Mouse (Mus musculus) monocyte, adult 2 months (primary cell): ENCODE measurements around the gene Zfp764.
A peak's percentile ranks its signal among the peaks of the same experiment; 100 is the strongest.
"Not testable (repeated sequence)": the region's sequence is repeated elsewhere in the genome, so short reads cannot be mapped to it uniquely, and the experiment has no call there.

Experiments used
- DNase-seq, 2 experiments: peaks; one replicate each; pipeline ENCODE4 v3.0.0; 2022; ENCODE audit warnings: low spot score in 2 of 2, low read depth in 1 of 2

The Zfp764 gene

DNA sequence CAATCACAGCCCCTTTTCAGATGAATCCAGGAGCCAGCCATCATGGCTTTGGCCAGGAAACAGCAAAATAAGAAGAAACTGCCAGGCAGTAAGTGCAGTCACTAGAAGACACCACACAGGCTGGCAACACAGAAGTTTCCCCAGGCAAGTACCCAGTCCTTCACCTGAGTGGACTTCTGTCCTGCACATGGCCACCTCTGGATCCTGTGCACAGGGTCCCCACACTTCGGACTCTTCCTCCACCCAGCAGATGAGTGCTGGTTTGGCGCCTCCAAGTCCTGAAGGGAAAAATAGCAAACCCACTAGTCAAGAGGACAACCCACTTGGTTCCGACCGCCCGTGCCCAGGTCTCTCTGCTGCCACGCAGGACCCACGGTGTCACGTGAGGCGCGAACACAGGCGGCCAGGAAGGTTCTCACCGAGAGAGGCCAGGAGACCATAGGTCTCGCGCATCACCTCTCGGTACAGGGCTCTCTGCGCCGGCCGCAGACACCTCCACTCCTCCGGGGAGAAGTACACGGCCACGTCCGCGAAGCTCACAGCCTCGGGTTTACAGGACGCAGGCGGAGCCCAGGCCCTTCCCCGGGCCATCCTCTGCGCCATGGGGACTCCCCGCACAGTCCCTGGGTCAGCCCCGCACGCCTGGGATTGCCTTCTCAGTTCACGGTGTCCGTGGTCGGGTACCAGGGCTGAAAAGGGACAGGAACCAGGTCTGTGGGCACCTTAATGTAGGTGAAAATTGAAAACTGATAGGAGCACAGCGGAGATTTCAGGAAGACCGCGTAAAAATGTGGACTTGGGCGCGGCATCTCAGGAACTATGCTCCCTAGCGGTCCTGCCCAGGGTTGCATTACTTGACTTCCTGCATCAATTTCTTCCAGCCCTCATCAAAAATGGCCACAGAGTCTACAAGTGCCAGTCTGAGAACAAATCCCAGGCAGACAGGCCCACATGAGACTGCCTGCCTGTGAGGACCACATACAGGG, at the start of gene Zfp764:
Gene Zfp764 (minus strand): TSS at position 821 of the 986 bp plus-strand sequence.
- peak; percentile 60 to 76 for DNase-seq

DNA sequence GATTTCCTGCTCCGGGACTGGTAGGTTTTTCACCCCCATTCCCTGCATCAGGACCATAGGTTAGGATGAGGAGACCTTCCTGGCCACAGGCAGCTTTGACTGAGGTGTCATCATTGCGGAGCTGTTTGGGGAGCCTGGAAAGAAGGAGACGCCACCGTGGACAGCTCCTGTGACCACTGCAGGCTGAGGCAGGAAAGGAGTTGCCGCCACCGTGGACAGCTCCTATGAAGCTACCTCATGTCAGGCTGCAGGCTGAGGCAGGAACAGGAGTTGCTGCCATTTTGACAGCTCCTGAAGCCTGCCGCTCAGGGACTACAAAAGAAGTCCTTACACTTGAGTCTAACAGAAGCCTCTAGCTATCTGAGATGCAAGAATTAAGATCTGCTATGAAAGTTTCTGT, 48.3 kb upstream of the Zfp764 start:
- no peak for DNase-seq

DNA sequence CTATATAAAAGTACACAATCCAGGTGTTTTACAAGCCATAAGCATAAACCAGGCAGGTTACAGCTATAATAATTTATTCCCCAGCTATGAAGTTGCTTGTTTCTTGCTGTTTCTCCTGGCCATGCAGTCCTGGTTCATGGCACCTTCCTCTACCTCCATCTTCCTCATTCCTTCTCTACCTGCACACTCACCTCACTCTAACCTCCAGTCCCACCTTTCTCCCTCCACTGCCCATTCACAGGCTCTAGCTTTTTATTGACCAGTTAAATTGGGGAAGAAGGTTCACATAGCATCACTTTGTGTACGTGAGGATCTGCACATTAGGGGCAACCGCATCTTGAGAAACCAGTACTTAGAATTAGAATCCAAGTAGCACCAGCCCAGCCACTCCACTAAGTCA, 46.4 kb upstream of the Zfp764 start:
- no peak for DNase-seq

DNA sequence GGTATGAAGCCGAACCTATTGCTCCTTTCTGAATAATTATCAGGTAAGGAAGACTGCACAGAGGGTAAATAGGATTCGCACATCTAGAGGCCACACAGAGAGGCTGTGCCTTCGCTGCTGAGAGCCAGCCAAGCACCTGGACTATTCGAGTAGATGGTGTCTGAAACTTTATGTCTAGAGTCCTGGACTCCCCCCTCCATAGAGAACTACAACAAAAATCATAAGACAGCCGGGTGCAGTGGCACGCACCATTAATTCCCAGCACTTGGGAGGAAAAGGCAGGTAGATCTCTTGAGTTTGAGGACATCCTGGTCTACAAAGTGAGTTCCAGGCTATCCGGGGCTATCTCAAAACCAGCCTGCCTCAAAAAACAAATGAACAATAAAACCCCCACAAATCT, 43.3 kb upstream of the Zfp764 start:
- DNase-seq: no peak

DNA sequence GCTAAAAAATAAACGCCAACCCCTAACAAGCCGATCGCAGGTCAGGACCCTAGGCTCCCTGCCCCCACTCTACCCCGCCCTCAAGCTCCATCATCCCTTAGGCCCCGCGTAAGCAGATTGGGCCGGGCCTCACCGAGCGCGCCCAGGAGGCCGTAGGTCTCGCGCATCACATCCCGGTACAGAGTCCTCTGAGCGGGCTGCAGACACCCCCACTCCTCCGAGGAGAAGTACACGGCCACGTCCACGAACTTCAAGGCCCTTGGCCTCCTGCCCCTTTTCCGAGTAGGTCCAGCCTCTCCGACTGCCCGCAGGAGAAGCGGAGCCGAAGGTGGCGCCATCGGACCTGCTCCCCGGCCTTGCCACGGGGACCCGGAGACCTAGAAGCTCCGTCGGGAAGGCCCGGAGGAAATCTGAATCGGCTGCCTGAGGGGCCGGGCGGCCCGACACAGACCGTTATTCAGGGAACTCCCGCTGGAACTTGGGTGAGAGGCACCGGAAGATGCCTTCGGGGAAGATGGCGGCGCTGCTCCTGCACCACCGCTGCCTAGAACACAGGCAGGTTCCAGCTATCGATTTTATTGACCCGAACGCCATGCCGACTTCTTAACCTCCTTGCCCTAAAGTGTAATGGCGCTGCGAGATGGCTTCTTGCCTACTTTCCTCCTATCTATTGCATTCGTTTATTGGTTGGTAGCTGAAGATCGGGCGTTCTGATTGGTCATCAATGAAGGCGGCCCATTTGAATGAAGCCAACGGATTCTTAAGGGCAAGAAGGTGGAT, 42.1 kb upstream of the Zfp764 start, which contains the start of gene Zfp689:
Gene Zfp689 (minus strand): TSS at position 638 of the 780 bp plus-strand sequence.
- peak; percentile 79 to 84 for DNase-seq

DNA sequence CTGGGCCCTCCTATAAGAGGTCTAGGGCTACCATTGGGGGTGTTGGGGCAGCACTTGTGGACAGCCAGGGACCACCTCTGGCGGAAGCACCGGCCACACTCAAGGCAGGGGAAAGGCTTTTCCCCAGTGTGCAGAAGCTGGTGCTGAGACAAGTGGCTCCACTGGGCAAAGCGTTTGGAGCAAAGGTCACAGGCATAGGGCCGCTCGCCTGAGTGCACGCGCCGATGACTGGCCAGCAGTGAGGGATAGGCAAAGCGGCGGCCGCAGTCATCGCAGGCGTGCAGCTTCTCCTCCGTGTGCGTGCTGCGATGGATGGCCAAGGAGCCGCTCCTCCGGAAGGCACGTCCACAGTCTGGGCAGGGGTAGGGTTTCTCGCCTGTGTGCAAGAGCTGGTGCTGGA, 37.4 kb upstream of the Zfp764 start:
- DNase-seq: no peak

DNA sequence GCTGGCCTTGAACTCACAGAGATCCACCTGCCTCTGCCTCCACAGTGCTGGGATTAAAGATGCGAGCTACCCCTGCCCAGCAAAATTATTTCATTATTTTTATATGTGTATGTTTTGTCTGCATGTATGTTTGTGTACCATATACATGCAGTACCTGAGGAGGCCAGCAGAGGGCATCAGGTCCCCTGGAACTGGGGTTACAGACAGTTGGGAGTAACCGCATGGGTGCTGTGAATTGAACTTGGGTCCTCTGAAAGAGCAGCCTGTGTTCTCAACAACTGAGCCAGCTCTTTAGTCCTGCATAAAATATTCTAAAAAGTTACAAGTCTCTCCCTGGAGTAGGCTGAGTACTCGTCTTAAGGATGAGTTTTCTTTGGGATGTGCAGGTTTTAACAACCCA, 31.1 kb upstream of the Zfp764 start:
- no peak for DNase-seq

DNA sequence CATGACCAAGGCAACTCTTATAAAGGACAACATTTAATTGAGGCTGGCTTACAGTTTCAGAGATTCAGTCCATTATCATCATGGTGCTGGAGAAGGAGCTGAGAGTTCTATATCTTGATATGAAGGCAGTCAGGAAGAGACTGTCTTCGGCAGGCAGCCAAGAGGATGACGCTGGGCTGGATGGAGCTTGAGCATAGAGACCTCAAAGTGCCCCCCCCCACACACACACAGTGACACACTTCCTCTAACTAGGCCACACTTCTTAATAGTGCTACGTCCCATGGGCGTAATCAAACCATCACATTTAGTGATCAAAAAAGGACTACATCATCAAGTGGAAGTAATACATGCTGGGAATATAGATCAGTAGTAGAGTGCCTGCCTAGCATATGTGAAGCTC, 28.6 kb upstream of the Zfp764 start:
- DNase-seq: no peak

DNA sequence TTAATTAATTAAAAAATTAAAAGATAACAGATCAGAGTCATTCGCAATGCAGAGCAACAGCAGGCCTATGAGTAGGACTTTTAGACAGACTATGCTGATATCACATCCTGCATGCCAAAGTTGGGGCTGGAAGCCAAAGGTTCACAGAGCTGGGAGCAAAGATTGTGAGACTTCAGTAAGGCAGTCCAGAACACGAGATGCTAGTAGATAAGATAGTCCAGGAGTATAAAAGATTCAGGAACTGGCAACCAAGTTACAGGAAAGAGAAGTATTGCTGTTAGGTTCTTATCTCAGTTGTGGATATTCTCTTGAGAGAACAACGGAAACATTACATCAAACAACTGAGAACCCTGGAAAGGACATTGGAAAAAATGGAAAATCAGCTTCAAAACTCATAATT, 19.7 kb upstream of the Zfp764 start:
- DNase-seq: no peak

DNA sequence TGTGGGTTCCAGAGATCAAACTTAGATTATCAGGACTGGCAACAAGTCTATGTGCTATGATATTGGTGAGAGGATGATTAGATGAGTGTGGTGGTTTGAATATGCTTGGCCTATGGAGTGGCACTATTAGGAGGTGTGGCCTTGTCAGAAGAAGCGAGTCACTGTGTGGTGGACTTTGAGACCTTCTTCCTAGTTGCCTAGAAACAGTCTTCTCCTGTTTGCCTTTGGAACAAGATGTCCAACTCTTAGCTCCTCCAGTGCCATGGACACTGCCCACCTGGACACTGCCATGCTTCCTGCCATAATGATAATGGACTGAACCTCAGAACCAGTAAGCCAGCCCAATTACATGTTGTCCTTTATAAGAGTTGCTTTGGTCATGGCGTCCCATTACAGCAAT, 19.3 kb upstream of the Zfp764 start:
- no peak for DNase-seq

DNA sequence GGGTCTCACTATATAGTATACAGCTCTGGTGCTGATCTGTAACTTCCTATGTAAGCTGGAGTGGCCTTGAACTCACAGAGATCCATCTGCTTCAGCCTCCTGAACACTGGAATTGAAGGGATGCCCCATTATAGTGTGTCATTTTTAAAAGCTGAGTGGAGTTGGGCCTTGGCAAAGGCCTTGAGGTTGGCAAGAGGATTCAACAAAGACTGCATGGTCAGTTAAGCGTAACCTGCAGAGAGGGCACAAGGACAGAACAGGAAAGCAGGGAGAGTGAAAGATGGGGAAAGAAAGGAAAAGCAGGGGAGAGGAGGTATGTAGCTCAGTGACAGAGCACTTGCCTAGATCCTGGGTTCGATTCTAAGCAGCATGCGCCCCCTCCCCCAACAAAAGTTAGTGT, 18.7 kb upstream of the Zfp764 start:
- no peak for DNase-seq

DNA sequence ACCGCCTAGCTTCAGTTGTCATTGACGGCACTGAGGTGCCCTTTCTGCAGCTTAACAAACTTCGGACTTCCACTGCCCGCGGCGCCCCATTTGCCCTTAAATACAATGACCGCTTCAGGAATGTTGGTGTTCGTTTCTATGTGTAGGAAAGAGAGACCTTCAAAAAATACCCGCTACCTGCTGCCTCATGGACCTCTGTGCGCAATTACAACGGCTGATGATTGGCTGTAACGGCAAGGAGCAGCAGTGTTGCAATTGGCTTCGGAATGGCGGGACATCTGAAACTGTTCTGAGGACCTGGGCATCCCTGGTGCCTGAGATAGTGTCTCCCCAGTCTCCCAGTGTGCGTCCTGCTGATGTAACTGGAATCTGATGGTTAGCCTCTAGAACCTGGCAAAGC, 15.6 kb upstream of the Zfp764 start:
- no peak for DNase-seq

DNA sequence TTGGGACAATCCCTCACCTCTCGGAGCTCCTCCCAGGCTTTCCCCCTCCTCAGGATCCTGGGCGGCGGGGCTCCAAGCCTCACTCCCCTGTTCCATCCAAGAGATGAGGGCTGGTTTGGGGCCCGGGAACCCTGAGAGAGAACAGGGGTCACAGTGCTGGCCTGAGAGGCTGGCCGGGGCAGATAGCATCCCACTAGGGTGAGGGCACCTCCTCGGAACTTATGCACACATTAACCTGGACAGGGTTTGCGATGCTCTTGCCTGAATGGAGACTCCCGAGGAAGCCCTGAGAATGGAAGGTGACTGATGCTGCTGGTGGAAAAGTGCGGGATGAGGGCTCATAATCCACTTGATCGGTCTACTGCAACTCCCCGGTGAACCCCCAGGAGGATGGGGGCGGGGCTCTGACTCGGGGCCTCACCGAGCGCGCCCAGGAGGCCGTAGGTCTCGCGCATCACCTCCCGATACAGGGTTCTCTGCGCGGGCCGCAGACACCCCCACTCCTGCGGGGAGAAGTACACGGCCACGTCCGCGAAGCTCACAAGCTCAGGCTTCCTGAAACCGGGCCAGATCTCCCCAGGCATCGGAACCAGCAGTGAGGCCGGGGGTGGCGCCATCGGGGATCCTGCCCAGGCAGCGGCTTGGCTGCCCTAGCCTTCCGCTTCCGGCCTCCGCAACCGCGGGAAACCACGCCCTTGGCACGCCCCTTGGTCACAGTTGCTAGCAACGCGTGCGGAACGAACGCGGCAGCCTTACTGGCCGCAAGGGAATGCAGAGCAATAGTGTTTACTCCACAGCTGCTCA, 15.0 kb upstream of the Zfp764 start, which contains the start of gene Zfp688:
Gene Zfp688 (minus strand): TSS at position 681 of the 804 bp plus-strand sequence.
- peak; percentile 90 to 95 for DNase-seq

DNA sequence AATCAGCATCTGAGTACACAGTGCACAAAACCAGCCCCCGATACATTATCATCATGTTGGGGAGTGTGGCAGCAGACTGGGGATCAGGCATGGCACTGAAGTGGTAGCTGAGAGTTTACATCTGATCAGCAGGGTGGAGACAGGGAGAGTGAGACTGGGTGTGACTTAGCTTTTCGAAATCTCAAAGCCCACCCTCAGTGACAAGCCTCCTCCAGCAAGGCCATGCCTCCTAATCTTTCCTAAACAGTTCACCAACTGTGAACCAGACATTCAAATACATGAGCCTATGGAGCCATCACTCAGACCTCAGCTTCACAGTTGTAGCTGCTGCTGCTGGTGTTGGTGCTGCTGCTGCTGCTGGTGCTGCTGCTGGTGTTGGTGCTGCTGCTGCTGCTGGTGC, 4.8 kb upstream of the Zfp764 start:
- no peak for DNase-seq

DNA sequence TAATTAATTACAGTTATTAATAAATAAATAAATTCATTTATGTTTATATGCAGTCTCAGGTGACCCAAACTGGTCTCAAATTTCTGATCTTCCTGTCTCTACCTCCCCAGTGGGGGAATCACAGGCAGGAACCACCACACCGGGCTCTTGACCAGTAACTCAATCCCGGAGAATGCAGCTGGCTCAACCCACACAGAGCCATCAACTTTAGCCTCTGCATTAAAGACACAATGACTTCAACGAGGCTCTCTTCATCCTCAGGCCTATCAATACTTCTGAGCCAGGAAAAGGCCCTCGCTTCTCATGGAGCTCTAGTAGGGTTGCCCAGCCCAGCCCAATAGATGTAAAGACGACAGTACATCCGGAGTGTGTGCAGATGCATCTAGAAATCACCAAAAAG, 2.5 kb downstream of the Zfp764 start:
- DNase-seq: not testable (repeated sequence)

DNA sequence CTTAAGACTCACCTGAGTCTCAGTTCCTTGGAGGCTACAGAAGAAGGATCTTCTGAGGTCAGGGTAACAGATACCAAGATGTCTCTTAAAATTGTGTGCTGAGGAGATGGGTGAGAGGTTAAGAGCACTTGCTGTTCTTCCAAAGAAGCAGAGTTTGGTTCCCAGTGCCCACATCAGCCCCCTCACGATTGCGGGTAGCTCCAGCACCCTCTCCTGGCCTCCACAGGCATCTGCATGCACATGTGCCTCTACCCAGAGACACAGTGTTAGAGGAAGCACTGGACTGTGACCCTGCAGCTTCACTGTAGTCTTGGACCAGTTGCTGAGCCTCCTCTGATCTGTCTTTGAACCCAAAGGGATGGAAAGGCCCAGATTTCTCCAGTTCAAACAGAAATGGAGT, 3.6 kb downstream of the Zfp764 start:
- no peak for DNase-seq

DNA sequence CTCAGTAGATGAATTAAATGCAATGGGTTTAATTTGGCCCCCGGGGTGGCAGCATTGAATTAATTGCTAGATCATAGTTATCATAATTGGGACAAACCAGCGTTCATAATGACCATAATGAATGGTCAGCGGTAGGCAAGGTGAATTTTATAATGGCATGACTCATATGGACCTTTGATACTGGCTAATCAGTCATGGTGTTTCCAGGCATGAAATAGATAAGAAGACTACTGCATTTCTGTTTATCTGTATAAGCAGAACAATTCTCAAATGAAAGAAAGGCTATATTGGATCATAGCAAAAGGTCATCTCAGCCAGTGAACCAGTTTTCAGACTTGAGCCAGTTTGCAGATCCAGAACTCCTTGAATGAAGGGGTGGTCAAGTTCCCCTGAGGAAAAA, 6.3 kb downstream of the Zfp764 start:
- no peak for DNase-seq

DNA sequence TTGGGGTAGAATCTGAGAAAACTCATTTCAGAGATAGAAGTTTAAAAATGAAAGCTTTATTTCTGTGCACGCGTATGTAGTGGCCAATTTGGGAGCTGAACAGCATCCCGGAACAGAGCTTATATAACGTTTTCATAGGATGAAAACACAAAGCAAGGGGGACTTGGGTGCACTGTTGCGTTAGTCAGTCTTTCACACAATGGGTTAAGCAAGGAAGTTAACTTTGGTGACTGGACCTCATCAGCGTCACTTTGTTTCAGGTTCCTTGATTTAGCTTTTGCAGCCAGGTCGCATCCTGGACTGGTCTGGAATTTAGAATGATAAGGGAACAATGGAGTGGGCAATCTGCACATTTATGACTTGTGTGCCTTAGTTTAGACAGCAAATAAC, 12.7 kb downstream of the Zfp764 start:
- no peak for DNase-seq

DNA sequence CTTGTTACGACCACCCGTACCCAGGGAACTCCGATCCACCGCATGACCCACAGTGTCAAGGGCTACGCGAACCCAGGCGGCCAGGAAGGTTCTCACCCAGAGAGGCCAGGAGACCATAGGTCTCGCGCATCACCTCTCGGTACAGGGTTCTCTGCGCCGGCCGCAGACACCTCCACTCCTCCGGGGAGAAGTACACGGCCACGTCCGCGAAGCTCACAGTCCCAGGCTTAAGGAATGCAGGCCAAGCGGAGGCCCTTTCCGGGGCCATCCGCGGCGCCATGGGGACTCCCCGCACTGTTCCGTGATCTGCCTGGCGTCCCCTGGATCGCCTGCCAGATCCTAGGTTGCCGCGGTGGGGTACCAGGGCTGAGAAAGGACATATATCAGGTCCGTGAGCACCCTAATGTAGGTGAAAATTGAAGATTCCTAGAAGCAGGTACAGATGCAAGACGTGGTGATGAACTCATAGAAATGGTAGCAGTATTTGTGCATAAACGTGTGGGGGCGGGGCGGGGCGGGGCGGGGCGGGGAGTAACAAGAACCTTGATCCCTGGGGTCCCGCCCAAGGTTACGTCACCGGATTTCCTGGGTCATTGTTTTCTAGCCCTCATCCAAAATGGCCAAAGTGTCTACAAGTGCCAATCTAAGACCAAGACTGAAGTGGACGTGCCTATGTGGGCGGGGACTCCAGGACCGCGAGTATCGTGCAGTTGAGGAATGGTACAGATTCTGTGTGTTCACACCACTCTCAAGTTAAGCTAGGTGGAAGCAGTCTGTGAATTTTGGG, 13.3 kb downstream of the Zfp764 start, which contains the start of gene E430018J23Rik:
Gene E430018J23Rik (minus strand): TSS at position 473 of the 787 bp plus-strand sequence.
- DNase-seq: peak; percentile 92 to 95

DNA sequence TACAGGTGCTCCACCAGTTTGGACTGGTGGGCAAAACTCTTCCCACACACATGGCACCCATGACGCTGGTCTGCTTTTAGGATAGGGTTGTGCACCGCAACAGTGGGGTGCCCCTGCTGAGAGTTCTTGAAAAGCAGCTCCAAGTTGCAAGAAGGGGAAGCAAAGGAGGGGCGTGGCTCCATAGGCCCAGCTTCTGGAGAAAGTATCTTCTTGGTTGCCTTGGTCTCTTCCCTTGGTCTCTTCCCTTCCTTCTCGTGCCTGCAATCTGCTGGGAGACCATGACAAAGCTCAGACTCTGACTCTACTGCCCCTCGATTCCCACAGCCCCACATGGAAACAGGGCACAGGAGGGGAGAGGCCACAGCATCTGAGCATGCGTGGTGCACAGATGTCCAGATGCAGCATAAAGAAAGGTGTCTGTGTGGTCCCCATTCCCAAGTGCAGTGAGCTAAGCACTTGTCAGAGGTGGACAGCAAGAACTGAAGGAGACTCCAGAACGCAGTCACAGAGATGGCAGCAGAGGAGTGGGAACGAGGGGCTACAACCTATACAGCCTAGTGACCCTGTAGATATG, 14.3 kb downstream of the Zfp764 start:
- DNase-seq: no peak
